ENCODE assay signal across 26 mouse cellular contexts in genomic region chr9:61175381-61175780, GRCm38 (mm10).
"Had no signal": no experiment of that assay in that cellular context is flagged by ENCODE, and none has a peak within 500 bp of the region (broad histone marks: within the 10 kb centered on the region; RNA-seq: fewer than 3 reads in every experiment).

No protein-coding gene starts in this region.

- H3K27ac ChIP-seq: gastrocnemius, adult 2 months; heart, embryonic 10.5 days; hindbrain, embryonic 10.5 days; hindbrain, embryonic 12.5 days; hindbrain, embryonic 14.5 days; kidney, embryonic 15.5 days; kidney, postnatal 0 days; limb, embryonic 13.5 days; limb, embryonic 15.5 days; liver, embryonic 13.5 days had no signal

- H3K4me2 ChIP-seq: heart, embryonic 12.5 days; hindbrain, embryonic 12.5 days; hindbrain, embryonic 14.5 days; kidney, embryonic 15.5 days; limb, embryonic 13.5 days; limb, embryonic 15.5 days; liver, embryonic 13.5 days had no signal

- DNase-seq: gastrocnemius, adult 2 months; gastrocnemius, postnatal 10 days; gastrocnemius, postnatal 25 days; heart, adult 18-20 months; heart, postnatal 10 days; heart, postnatal 4 days; kidney, adult 11 months; kidney, adult 2 months; kidney, adult 9 months; kidney, postnatal 14 days; kidney, postnatal 36 days; layer of hippocampus, adult 9-11 months; layer of hippocampus, postnatal 36 days; left cerebral cortex, postnatal 4 days; liver, embryonic 13.5 days had no signal

- ATAC-seq: hindbrain, embryonic 16.5 days; inflammation-experienced regulatory T-cells, adult 6 months had no signal

- H3K9me3 ChIP-seq: heart, embryonic 10.5 days; heart, embryonic 12.5 days; hindbrain, embryonic 10.5 days; hindbrain, embryonic 12.5 days; kidney, embryonic 15.5 days; limb, embryonic 13.5 days; limb, embryonic 15.5 days; liver, embryonic 13.5 days had no signal

- H3K4me3 ChIP-seq: gastrocnemius, adult 2 months; heart, embryonic 10.5 days; heart, embryonic 12.5 days; hindbrain, embryonic 10.5 days; hindbrain, embryonic 12.5 days; kidney, embryonic 15.5 days; limb, embryonic 13.5 days; limb, embryonic 15.5 days; liver, embryonic 13.5 days had no signal

- H3K9ac ChIP-seq: heart, embryonic 12.5 days; hindbrain, embryonic 12.5 days; hindbrain, embryonic 14.5 days; kidney, embryonic 15.5 days; limb, embryonic 13.5 days; limb, embryonic 15.5 days; liver, embryonic 13.5 days had no signal

- H3K4me1 ChIP-seq: heart, embryonic 10.5 days; limb, embryonic 13.5 days; limb, embryonic 15.5 days; liver, embryonic 13.5 days had no signal

- H3K36me3 ChIP-seq: heart, embryonic 10.5 days; heart, embryonic 12.5 days; hindbrain, embryonic 10.5 days; hindbrain, embryonic 12.5 days; kidney, embryonic 15.5 days; limb, embryonic 13.5 days; limb, embryonic 15.5 days; liver, embryonic 13.5 days had no signal
